Mouse (Mus musculus) frontal cortex, adult (tissue): Measurements from ENCODE around the gene Kpna3.

Experiments used
- ATAC-seq: cut with Nextera tagmentation; 2 replicates; pipeline ENCODE4 v1.9.2; 2017; ENCODE audit warnings: mild to moderate bottlenecking, moderate library complexity, mixed read lengths; ENCODE audit not compliant: low TSS enrichment

Kpna3 gene

DNA sequence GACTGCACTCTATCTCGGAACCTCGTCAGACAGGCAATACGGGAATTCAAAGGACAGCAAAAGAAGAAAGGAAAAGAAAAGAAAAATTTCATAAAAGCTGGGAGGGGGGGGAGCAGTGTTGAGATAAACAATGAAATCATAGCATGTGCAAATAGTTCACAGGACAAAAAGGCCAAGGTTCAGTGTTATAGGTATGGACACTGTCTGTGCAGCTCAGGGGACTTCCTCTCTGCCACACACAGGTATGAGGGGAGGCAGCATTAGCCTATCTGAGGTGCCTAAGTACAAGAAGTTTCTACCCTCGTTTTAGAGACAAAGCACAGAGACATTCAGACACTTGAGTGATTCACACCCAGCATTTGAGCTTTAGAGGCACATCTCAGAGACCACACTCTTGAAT, 118.5 kb downstream of the Kpna3 start:
- ATAC-seq, result no peak

GRCm38 (mm10) chr14:61320765-61321164, 118.9 kb downstream of the Kpna3 start:
- ATAC-seq, result no peak

DNA sequence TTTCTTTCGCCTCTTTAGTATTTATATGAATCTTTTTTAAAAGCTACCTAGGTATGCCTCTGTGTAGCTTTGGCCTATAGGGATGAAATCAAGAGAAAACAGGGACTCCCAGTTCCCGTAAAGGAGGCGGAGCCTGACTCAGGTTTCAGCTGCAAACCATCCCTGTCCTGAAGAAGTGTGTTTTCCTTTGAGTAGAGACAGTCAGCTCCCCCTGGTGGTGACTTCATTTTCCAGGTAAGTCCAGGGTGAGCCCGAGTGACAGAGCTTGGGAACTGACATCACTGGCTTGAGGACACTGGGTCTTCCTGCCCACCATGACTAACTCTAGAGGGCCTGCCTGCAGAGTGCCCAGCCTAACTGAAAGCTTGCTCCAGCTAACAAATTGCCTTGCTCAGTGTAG, 122.8 kb downstream of the Kpna3 start:
- peak; percentile 93 for ATAC-seq
